Mouse (Mus musculus) C3H10T1/2 (cell line): ENCODE data around the gene Gcm1. TPM values are rescaled to one million over a fixed set of nuclear protein-coding genes. Genes with fewer than 3 reads are reported as not detected.

Source experiments
- polyA plus RNA-seq, 2 experiments: library from polyadenylated mRNA; unstranded; fragments of >200 nt; fragmentation: generic; extraction: Trizol; gene quantifications; one replicate each; pipeline ENCODE4 v1.2.1; 2012; ENCODE audit warnings: missing spikeins in 2 of 2

The Gcm1 gene
- not detected for polyA plus RNA-seq

GRCm38 (mm10) chr9:78051677-78052076 lies at the start of gene Gcm1:
Gene Gcm1 (plus strand): TSS chr9:78051924.

GRCm38 (mm10) chr9:78108796-78109239 lies 57.1 kb downstream of the Gcm1 start, which contains the start of the genes Fbxo9 and Ick:
Gene Fbxo9 (minus strand): TSS chr9:78109065.
Gene Ick (plus strand): TSS chr9:78109192.

Other genes with a start within 250 kb of the Gcm1 start
- gene Elovl5, start 134.6 kb upstream of the Gcm1 start, polyA plus RNA-seq, result 10 to 100 TPM in 1 of 2 experiments, 1 to 10 TPM in 1; 4.7 to 37.1 TPM
- 10 to 100 TPM in 1 of 2 experiments, 1 to 10 TPM in 1; 7.7 to 25.1 TPM for gene Fbxo9, start 57.1 kb downstream of the Gcm1 start, polyA plus RNA-seq
- gene Ick, start 57.3 kb downstream of the Gcm1 start, polyA plus RNA-seq, result 10 to 100 TPM in 1 of 2 experiments, 1 to 10 TPM in 1; 2.9 to 11.2 TPM
- 100 to 1,000 TPM in 1 of 2 experiments, 10 to 100 TPM in 1; 22.1 to 238 TPM for gene Gsta4, start 130.8 kb downstream of the Gcm1 start, polyA plus RNA-seq
- gene Gsta1, start 178.7 kb downstream of the Gcm1 start, polyA plus RNA-seq, result 1 to 10 TPM in 1 of 2 experiments, under 1 TPM in 1; 0.23 to 1.3 TPM
- gene Gm3776, start 205.2 kb downstream of the Gcm1 start, polyA plus RNA-seq, result under 1 TPM in 1 of 2 experiments, not detected in 1; 0.04 TPM
- under 1 TPM in 1 of 2 experiments, not detected in 1; 0.21 TPM for gene Gm10639, start 238.0 kb downstream of the Gcm1 start, polyA plus RNA-seq